In the genomic region with DNA sequence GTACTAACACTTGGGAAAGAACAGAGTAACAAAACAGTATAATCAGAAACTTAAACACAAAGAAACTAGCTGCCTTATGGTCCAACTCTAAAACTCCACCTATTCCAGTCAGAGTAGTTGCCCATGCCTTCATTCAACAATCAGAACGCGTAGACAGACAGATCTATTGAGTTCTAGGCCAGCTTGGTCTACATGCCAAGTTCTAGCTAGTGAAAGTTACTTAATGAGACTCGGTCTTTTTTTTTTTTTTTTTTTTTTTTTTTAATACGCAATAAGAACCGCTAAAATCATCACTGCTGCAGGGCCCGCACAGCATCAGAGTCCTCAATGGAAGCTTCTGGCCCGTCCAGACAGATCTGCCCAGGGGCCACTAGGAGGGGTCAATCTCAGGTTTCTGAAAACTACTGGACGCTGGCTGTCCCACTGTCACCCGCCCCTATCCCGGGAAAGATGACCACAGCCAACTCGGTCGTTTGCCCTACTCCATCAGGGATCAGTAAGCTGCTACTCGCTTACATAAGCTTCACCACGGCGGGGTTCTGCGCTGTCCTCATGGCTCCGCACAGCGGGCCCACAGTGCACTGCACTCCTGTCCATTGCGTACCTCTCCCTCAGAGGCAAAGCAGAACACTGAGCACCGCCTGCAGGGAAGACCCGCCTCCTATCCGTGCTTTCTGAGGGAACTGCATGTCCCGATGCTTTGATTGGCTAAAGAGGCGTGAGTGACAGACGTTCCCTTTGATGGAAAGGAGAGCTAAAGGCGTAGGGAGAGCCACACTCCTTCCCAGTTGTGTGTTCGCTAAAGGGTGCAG, we compare ENCODE assay signal across 8 mouse cellular contexts. TPM values are rescaled to one million over a fixed set of nuclear protein-coding genes. Genes with fewer than 3 reads are reported as not detected.
A peak's percentile ranks its signal among the peaks of the same experiment; 100 is the strongest.
DNase-seq lines count a peak whose midpoint lies in the region; ATAC-seq lines count a peak whose summit lies in the region.

A gene (plus strand): TSS at position 795 of the 812 bp plus-strand sequence.

- H3K36me3 ChIP-seq in hindbrain, embryonic 14.5 days (replicated peaks; ENCODE audit: control insufficient read depth, insufficient read depth) = peaks cover 38% of the 10 kb centered on the region

- no peaks in the 10 kb centered on the region for H3K27me3 ChIP-seq in hindbrain, embryonic 14.5 days (ENCODE audit: control insufficient read depth, insufficient read depth, low read length)

- peak within 1 kb of the TSS; percentile 81 for H3K4me2 ChIP-seq in hindbrain, embryonic 14.5 days (replicated peaks)

- peak; percentile 95 for ATAC-seq in hindbrain, embryonic 14.5 days (ENCODE audit: low FRiP score)

- H3K27ac ChIP-seq in hindbrain, embryonic 14.5 days = peak within 1 kb of the TSS; percentile 97

- H3K9ac ChIP-seq in hindbrain, embryonic 14.5 days = peak within 1 kb of the TSS; percentile 74

- peaks cover 11% of the 10 kb centered on the region for H3K4me1 ChIP-seq in hindbrain, embryonic 14.5 days (replicated peaks; ENCODE audit: control insufficient read depth, insufficient read depth, low read length)

- H3K4me3 ChIP-seq in hindbrain, embryonic 14.5 days (replicated peaks; ENCODE audit: low read length) = peak within 1 kb of the TSS; percentile 62

- H3K9me3 ChIP-seq in hindbrain, embryonic 14.5 days (ENCODE audit: control insufficient read depth, low read length) = peaks cover 20% of the 10 kb centered on the region

- DNase-seq in R1 (ENCODE audit: low read depth, low spot score) = peak; percentile 99
- DNase-seq in cerebellum, postnatal 25 days = peak; percentile 95 to 96
- peak; percentile 91 to 92 for DNase-seq in frontal cortex, postnatal 25 days (ENCODE audit: low spot score in 2 of 2)
- peak; percentile 90 for DNase-seq in hindbrain, embryonic 14.5 days (ENCODE audit: low spot score)
- peak; percentile 95 to 96 for DNase-seq in layer of hippocampus, postnatal 36 days
- DNase-seq in lung, postnatal 36 days = peak; percentile 98
- DNase-seq in retina, postnatal 1 day = peak; percentile 97
- peak; percentile 73 to 92 for DNase-seq in urinary bladder, adult 18-20 months (ENCODE audit: low spot score in 2 of 2)

- under 1% methylated on average over 27 of the region's 27 CpGs for WGBS in hindbrain, embryonic 14.5 days

RNA-seq across cellular contexts. Expression of the gene that starts here (rescaled TPM):
- polyA plus RNA-seq in hindbrain, embryonic 14.5 days (2014; fragmentation: Nextera tagmentation; extraction: Ambion mirVana) = 29.2 and 31.8 TPM in 2 replicates
- total RNA-seq in layer of hippocampus, postnatal 36 days (2021) = 10 to 100 TPM; 34.8 to 37.8 TPM

Comparison
In these comparisons a context has a peak if more than half of its experiments do, and no peak if none do; other contexts are left out.
1. Peak in every context shown above with its lines: DNase-seq, ATAC-seq, H3K4me3 ChIP-seq and H3K27ac ChIP-seq.